Mouse (Mus musculus) ES-E14 (cell line): ENCODE results near the gene Asic2. TPM values are rescaled to one million over a fixed set of nuclear protein-coding genes. Genes with fewer than 3 reads are reported as not detected.

Source experiments
- DNase-seq: peaks from one replicate; pipeline ENCODE4 v3.0.0-alpha.2; 2013; ENCODE audit warnings: low read depth, low spot score
- H3K27ac ChIP-seq: 2 replicates; pipeline ENCODE4 v1.5.1; 2012; ENCODE audit warnings: low read depth, mild to moderate bottlenecking, low read length, moderate library complexity, mixed read lengths; ENCODE audit not compliant: poor library complexity, insufficient read depth, severe bottlenecking
- H3K36me3 ChIP-seq: 2 replicates; pipeline ENCODE4 v1.6.1; 2012; ENCODE audit warnings: mild to moderate bottlenecking, low read length, moderate library complexity, mixed read lengths; ENCODE audit not compliant: control insufficient read depth, poor library complexity, insufficient read depth, severe bottlenecking
- H3K4me1 ChIP-seq, 2 experiments: fragments of 150-350 bp in 1 of 2; sonication (generic) in 1 of 2; 2 replicates each; pipeline ENCODE4 v1.6.1; 2012; ENCODE audit warnings: low read length in 2 of 2, mild to moderate bottlenecking in 1 of 2, mixed read lengths in 1 of 2; ENCODE audit not compliant: control insufficient read depth in 2 of 2, insufficient read depth in 2 of 2, poor library complexity in 1 of 2
- H3K4me3 ChIP-seq, 2 experiments: fragments of 150-350 bp in 1 of 2; sonication (generic) in 1 of 2; 2 replicates each; pipeline ENCODE4 v1.5.1; 2012; ENCODE audit warnings: low read length in 2 of 2, low read depth in 1 of 2, mild to moderate bottlenecking in 1 of 2, mixed read lengths in 1 of 2; ENCODE audit not compliant: insufficient read depth in 1 of 2, poor library complexity in 1 of 2, severe bottlenecking in 1 of 2
- H3K9ac ChIP-seq: 2 replicates; pipeline ENCODE4 v1.6.1; 2012; ENCODE audit warnings: low read depth, mild to moderate bottlenecking, low read length, mixed read lengths; ENCODE audit not compliant: poor library complexity, insufficient read depth, severe bottlenecking
- H3K9me3 ChIP-seq: fragments of 150-350 bp; sonication (generic); 2 replicates; pipeline ENCODE4 v1.6.1; 2012; ENCODE audit warnings: low read depth, mild to moderate bottlenecking, low read length; ENCODE audit not compliant: control insufficient read depth, insufficient read depth
- CHD2 ChIP-seq: IDR thresholded peaks from 2 replicates; pipeline ENCODE4 v1.6.1; 2014; ENCODE audit warnings: mild to moderate bottlenecking, low read depth, low read length, inconsistent platforms
- HCFC1 ChIP-seq: IDR thresholded peaks from 2 replicates; pipeline ENCODE4 v1.6.1; 2012; ENCODE audit warnings: low read length, inconsistent platforms, borderline replicate concordance; ENCODE audit not compliant: insufficient read depth
- MAFK ChIP-seq: IDR thresholded peaks from 2 replicates; pipeline ENCODE4 v1.6.1; 2014; ENCODE audit warnings: mild to moderate bottlenecking, low read depth, low read length, inconsistent platforms; ENCODE audit not compliant: insufficient read depth
- ZC3H11A ChIP-seq: IDR thresholded peaks from 2 replicates; pipeline ENCODE4 v1.6.1; 2012; ENCODE audit warnings: low read depth, mild to moderate bottlenecking, inconsistent platforms, low read length, borderline replicate concordance
- ZNF384 ChIP-seq: IDR thresholded peaks from 2 replicates; pipeline ENCODE4 v1.6.1; 2012; ENCODE audit warnings: low read depth, low read length, inconsistent platforms
- in situ Hi-C, 2 experiments: fragments of 600-800 bp; cut with MboI; formaldehyde crosslinking; loops; one replicate each; pipeline ENCODE4 v1.15.1; 2025; ENCODE audit warnings: low sequenced_read_pairs in 2 of 2, inconsistent platforms in 1 of 2; ENCODE audit not compliant: unreplicated experiment in 2 of 2
- total RNA-seq: library from RNA; depleted of rRNA; stranded (reverse); fragments of 300-350 nt; gene quantifications from 2 replicates; pipeline ENCODE4 v1.2.3, GENCODE M21; 2012

The Asic2 gene
- total RNA-seq, 1 experiment: 0.13 TPM

- no peaks in the 10 kb centered on the region for H3K9me3 ChIP-seq
Measured at GRCm38 (mm10) chr11:81153841-81154240, 814.4 kb downstream of the Asic2 start.

GRCm38 (mm10) chr11:81153161-81153840 is 815.0 kb downstream of the Asic2 start:
- no peaks in the 10 kb centered on the region for H3K36me3 ChIP-seq
- DNase-seq: no peak
- H3K4me3 ChIP-seq: peak overlapping the region; percentile 76 to 94
- no peak overlapping the region; the same call in 1 of the 2 replicates for H3K9ac ChIP-seq
- no peak for TF ChIP-seq MAFK
- TF ChIP-seq HCFC1: no peak
- no peak for TF ChIP-seq CHD2
- TF ChIP-seq ZNF384: no peak
- no peak for TF ChIP-seq ZC3H11A
- no peaks in the 10 kb centered on the region for H3K9me3 ChIP-seq
- peaks cover 4 to 6% of the 10 kb centered on the region in 2 experiments; a peak in 2 of 4 replicates for H3K4me1 ChIP-seq
- in situ Hi-C loops: no loop called here
- H3K27ac ChIP-seq: no peak overlapping the region

More at GRCm38 (mm10) chr11:81153841-81154240, 814.4 kb downstream of the Asic2 start:
- TF ChIP-seq CHD2 (no peak), MAFK (no peak), ZC3H11A (no peak), HCFC1 (no peak), ZNF384 (no peak)
- Histone ChIP-seq H3K4me1 (peaks cover 4 to 8% of the 10 kb centered on the region in 2 experiments; a peak in 2 of 4 replicates), H3K9ac (no peak overlapping the region), H3K4me3 (peak overlapping the region; percentile 53 to 76; a peak in 2 of 4 replicates), H3K36me3 (no peaks in the 10 kb centered on the region), H3K27ac (no peak overlapping the region)
- in situ Hi-C loops: no loop called here
- DNase-seq: no peak

GRCm38 (mm10) chr11:81152460-81153160 is 815.6 kb downstream of the Asic2 start:
- no peak for DNase-seq
- Histone ChIP-seq H3K4me1 (peaks cover 4 to 5% of the 10 kb centered on the region in 2 experiments; a peak in 2 of 4 replicates), H3K27ac (no peak overlapping the region), H3K4me3 (peak overlapping the region; percentile 76 to 94), H3K9me3 (no peaks in the 10 kb centered on the region), H3K36me3 (no peaks in the 10 kb centered on the region), H3K9ac (peak overlapping the region; percentile 62)
- TF ChIP-seq ZNF384: no peak
- TF ChIP-seq HCFC1: peak; percentile 28; the same call in 1 of the 2 replicates
- in situ Hi-C loops: no loop called here

GRCm38 (mm10) chr11:81152021-81152385 is 816.3 kb downstream of the Asic2 start:
- H3K27ac ChIP-seq: no peak overlapping the region
- H3K36me3 ChIP-seq: no peaks in the 10 kb centered on the region
- no peak for TF ChIP-seq HCFC1
- no peak for TF ChIP-seq ZNF384
- no peak for TF ChIP-seq MAFK
- TF ChIP-seq ZC3H11A: peak; percentile 32; the same call in 1 of the 2 replicates
- no peaks in the 10 kb centered on the region for H3K9me3 ChIP-seq
- in situ Hi-C loops: no loop called here
- DNase-seq: no peak
- peak overlapping the region; percentile 72 for H3K9ac ChIP-seq
- H3K4me1 ChIP-seq: peaks cover 4 to 5% of the 10 kb centered on the region in 2 experiments; a peak in 2 of 4 replicates
- peak overlapping the region; percentile 76 to 94 for H3K4me3 ChIP-seq
